Mouse (Mus musculus): ENCODE measurements around the gene Mtmr2. TPM values are rescaled to one million over a fixed set of nuclear protein-coding genes. Genes with fewer than 3 reads are reported as not detected.
A peak's percentile ranks its signal among the peaks of the same experiment; 100 is the strongest.
"Not testable (repeated sequence)": the region's sequence is repeated elsewhere in the genome, so short reads cannot be mapped to it uniquely, and the experiment has no call there.

The Mtmr2 gene
- polyA plus RNA-seq (2015; fragmentation: Nextera tagmentation; extraction: Ambion mirVana) = 61.4 and 62.7 TPM in 2 replicates

- Histone ChIP-seq H3K4me1 (ENCODE audit: control insufficient read depth, insufficient read depth, low read length) (peaks cover 9% of the 10 kb centered on the region), H3K4me2 (ENCODE audit: low read depth, low read length) (peak within 1 kb of the TSS; percentile 79), H3K9me3 (ENCODE audit: control insufficient read depth, low read length) (no peaks in the 10 kb centered on the region), H3K9ac (ENCODE audit: low read depth, low read length) (peak within 1 kb of the TSS; percentile 99), H3K4me3 (ENCODE audit: low read length) (peak within 1 kb of the TSS; percentile 98), H3K27ac (ENCODE audit: low read length) (peak within 1 kb of the TSS; percentile 95), H3K36me3 (ENCODE audit: control insufficient read depth, insufficient read depth, low read length) (no peaks in the 10 kb centered on the region), H3K27me3 (replicated peaks; ENCODE audit: control insufficient read depth, insufficient read depth, low read length) (no peaks in the 10 kb centered on the region)
- 43% methylated on average over 2 of the region's 2 CpGs for WGBS
- no peak for ATAC-seq
These were observed at the start of gene Mtmr2 for GRCm38 (mm10) chr9:13748404-13748797. Gene Mtmr2 (plus strand): TSS chr9:13748410.

DNA sequence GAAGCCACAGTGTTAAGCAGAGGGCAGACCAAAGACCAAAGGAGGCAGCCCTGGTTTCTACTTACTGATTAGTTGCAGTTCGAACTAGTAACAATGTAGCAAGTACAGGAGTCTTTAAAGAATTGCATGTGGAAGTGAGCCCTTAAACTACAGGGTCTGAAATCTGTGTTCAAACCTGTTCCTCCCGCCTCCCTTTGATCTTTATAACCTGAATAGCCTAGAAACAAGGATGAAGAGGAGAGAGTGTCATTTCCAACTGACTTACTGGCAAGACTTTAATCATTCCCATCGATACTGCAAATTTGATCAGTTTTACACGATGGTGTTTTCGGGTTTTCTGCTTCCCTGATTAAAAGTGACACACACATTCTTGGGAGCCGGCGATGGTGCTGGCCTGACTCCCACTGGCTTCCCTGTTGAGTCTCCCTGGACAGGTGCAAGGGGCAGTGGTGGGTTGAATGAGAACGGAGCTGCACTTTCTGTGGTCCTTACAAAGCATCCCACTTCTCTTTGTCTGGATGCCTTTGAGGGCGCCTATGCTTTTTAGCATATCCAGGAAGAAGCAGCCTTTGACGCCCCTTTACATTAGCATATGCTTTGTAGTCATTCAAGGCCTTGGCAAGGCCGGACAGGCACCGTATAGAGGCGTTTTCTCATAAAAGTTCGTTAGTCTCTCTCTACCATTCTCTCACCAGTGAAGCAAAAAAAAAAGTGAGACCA is 49.0 kb upstream of the Mtmr2 start:
- Histone ChIP-seq H3K4me1 (ENCODE audit: control insufficient read depth, insufficient read depth, low read length) (no peaks in the 10 kb centered on the region), H3K9ac (ENCODE audit: low read depth, low read length) (no peak overlapping the region), H3K27ac (ENCODE audit: low read length) (no peak overlapping the region), H3K27me3 (replicated peaks; ENCODE audit: control insufficient read depth, insufficient read depth, low read length) (no peaks in the 10 kb centered on the region), H3K4me3 (ENCODE audit: low read length) (no peak overlapping the region), H3K4me2 (ENCODE audit: low read depth, low read length) (no peak overlapping the region), H3K9me3 (ENCODE audit: control insufficient read depth, low read length) (no peaks in the 10 kb centered on the region), H3K36me3 (ENCODE audit: control insufficient read depth, insufficient read depth, low read length) (no peaks in the 10 kb centered on the region)
- no peak for ATAC-seq
- 56% methylated on average over 14 of the region's 14 CpGs for WGBS

- WGBS = 65% methylated on average over 5 of the region's 5 CpGs
- no peak overlapping the region for H3K9ac ChIP-seq (ENCODE audit: low read depth, low read length)
- H3K27ac ChIP-seq (ENCODE audit: low read length) = no peak overlapping the region
- H3K9me3 ChIP-seq (ENCODE audit: control insufficient read depth, low read length) = no peaks in the 10 kb centered on the region
- ATAC-seq = no peak
- no peak overlapping the region for H3K4me3 ChIP-seq (ENCODE audit: low read length)
- H3K27me3 ChIP-seq (replicated peaks; ENCODE audit: control insufficient read depth, insufficient read depth, low read length) = no peaks in the 10 kb centered on the region
- H3K4me2 ChIP-seq (ENCODE audit: low read depth, low read length) = no peak overlapping the region
- no peaks in the 10 kb centered on the region for H3K36me3 ChIP-seq (ENCODE audit: control insufficient read depth, insufficient read depth, low read length)
- no peaks in the 10 kb centered on the region for H3K4me1 ChIP-seq (ENCODE audit: control insufficient read depth, insufficient read depth, low read length)
These were observed 48.5 kb upstream of the Mtmr2 start for GRCm38 (mm10) chr9:13699781-13700116.

DNA sequence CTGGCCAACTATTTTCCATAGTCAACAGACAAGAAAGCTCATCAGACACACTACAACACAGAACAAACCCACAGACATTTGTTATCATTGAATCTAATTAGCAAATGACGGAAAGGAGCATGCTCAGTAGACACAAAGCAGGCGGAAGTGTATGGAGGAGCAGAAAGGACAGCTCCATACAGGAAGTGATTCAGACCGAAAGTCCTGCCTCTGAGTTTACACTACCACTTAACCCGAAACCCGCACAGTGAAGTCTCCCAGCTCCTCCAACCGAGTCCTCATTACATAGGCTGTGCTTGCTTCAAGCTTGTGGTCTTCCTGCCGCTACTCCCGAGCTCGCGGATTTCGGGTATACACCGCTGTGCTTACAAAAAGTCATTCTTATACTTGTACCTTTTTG is 46.4 kb upstream of the Mtmr2 start:
- Histone ChIP-seq H3K9me3 (ENCODE audit: control insufficient read depth, low read length) (no peaks in the 10 kb centered on the region), H3K27ac (ENCODE audit: low read length) (no peak overlapping the region), H3K4me3 (ENCODE audit: low read length) (no peak overlapping the region), H3K9ac (ENCODE audit: low read depth, low read length) (no peak overlapping the region), H3K36me3 (ENCODE audit: control insufficient read depth, insufficient read depth, low read length) (no peaks in the 10 kb centered on the region), H3K4me1 (ENCODE audit: control insufficient read depth, insufficient read depth, low read length) (no peaks in the 10 kb centered on the region), H3K27me3 (replicated peaks; ENCODE audit: control insufficient read depth, insufficient read depth, low read length) (no peaks in the 10 kb centered on the region), H3K4me2 (ENCODE audit: low read depth, low read length) (no peak overlapping the region)
- WGBS = 83% methylated on average over 12 of the region's 12 CpGs
- ATAC-seq = no peak

DNA sequence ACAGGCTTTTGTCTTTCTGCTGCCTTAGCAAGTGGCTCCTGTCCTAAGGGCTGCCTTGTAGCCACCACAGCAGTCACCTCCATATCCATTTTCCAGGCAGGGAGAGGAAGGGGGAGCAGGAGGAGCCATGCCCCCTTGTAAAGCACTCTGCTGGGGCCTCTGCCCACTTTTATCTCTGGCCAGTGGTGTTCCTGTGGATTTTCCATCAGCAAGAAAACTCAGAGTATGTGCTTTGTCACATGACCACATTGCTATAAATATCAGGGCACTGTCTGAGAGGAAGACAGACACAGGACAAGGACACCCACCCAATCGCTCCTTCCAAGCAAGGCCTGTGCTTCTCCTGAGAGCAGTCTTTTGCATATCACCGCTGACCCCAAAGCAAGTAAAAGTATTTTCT is 45.1 kb upstream of the Mtmr2 start:
- no peaks in the 10 kb centered on the region for H3K4me1 ChIP-seq (ENCODE audit: control insufficient read depth, insufficient read depth, low read length)
- no peak overlapping the region for H3K4me3 ChIP-seq (ENCODE audit: low read length)
- H3K9ac ChIP-seq (ENCODE audit: low read depth, low read length) = no peak overlapping the region
- no peak overlapping the region for H3K4me2 ChIP-seq (ENCODE audit: low read depth, low read length)
- WGBS = 73% methylated on average over 2 of the region's 2 CpGs
- H3K9me3 ChIP-seq (ENCODE audit: control insufficient read depth, low read length) = no peaks in the 10 kb centered on the region
- H3K36me3 ChIP-seq (ENCODE audit: control insufficient read depth, insufficient read depth, low read length) = no peaks in the 10 kb centered on the region
- ATAC-seq = 0 out of 2 replicates have a peak, but pooled peaks have one; percentile 21
- H3K27me3 ChIP-seq (replicated peaks; ENCODE audit: control insufficient read depth, insufficient read depth, low read length) = no peaks in the 10 kb centered on the region
- no peak overlapping the region for H3K27ac ChIP-seq (ENCODE audit: low read length)

DNA sequence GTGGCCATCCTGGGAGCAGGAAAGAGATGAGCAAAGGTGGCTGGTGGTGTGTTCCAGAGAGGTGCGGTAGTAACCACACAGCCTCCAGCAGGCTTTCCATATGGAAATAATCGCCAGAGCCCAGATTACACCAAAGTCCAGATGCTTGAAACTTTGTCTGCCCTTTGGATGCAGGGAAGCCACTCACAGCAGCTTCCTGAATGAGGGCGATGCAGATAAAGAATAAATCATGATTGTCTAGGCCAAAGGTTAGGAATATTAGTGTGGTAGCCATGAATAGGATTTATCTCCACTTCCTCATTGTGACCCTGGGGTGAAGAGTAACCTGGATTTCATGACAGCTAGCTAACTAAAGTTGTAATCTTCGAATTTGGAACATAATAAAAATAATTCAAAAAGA is 43.3 kb upstream of the Mtmr2 start:
- Histone ChIP-seq H3K9ac (ENCODE audit: low read depth, low read length) (no peak overlapping the region), H3K36me3 (ENCODE audit: control insufficient read depth, insufficient read depth, low read length) (no peaks in the 10 kb centered on the region), H3K4me1 (ENCODE audit: control insufficient read depth, insufficient read depth, low read length) (no peaks in the 10 kb centered on the region), H3K9me3 (ENCODE audit: control insufficient read depth, low read length) (no peaks in the 10 kb centered on the region), H3K27me3 (replicated peaks; ENCODE audit: control insufficient read depth, insufficient read depth, low read length) (no peaks in the 10 kb centered on the region), H3K27ac (ENCODE audit: low read length) (no peak overlapping the region), H3K4me2 (ENCODE audit: low read depth, low read length) (no peak overlapping the region), H3K4me3 (ENCODE audit: low read length) (no peak overlapping the region)
- peak; percentile 74 for ATAC-seq
- WGBS = 67% methylated on average over 4 of the region's 4 CpGs

- 42% methylated on average over 3 of the region's 3 CpGs for WGBS
- H3K4me2 ChIP-seq (ENCODE audit: low read depth, low read length) = no peak overlapping the region
- no peaks in the 10 kb centered on the region for H3K4me1 ChIP-seq (ENCODE audit: control insufficient read depth, insufficient read depth, low read length)
- no peaks in the 10 kb centered on the region for H3K27me3 ChIP-seq (replicated peaks; ENCODE audit: control insufficient read depth, insufficient read depth, low read length)
- H3K9ac ChIP-seq (ENCODE audit: low read depth, low read length) = no peak overlapping the region
- H3K36me3 ChIP-seq (ENCODE audit: control insufficient read depth, insufficient read depth, low read length) = no peaks in the 10 kb centered on the region
- H3K4me3 ChIP-seq (ENCODE audit: low read length) = no peak overlapping the region
- no peak for ATAC-seq
- H3K9me3 ChIP-seq (ENCODE audit: control insufficient read depth, low read length) = no peaks in the 10 kb centered on the region
- H3K27ac ChIP-seq (ENCODE audit: low read length) = no peak overlapping the region
These were observed 41.1 kb upstream of the Mtmr2 start for GRCm38 (mm10) chr9:13707066-13707555.

DNA sequence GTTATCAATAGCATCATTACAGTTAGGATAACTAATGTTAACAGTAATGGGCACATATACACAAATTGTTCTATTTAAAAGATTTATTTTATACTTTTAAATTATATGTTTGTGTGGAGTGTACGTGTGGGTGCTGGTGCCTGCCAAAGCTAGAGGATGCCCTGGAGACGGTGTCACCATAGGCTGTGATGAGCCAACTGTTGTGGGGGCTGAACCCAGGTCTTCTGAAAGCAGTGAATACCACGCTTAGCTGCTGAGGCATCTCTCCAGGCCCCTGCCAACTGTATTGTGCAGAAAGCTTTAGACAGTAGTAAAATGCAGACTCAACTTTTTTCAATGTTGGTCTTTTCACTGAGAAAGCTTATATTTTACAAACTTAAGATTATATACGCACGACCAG is 38.8 kb upstream of the Mtmr2 start:
- Histone ChIP-seq H3K9me3 (ENCODE audit: control insufficient read depth, low read length) (no peaks in the 10 kb centered on the region), H3K4me1 (ENCODE audit: control insufficient read depth, insufficient read depth, low read length) (no peaks in the 10 kb centered on the region), H3K4me2 (ENCODE audit: low read depth, low read length) (no peak overlapping the region), H3K27me3 (replicated peaks; ENCODE audit: control insufficient read depth, insufficient read depth, low read length) (no peaks in the 10 kb centered on the region), H3K9ac (ENCODE audit: low read depth, low read length) (no peak overlapping the region), H3K36me3 (ENCODE audit: control insufficient read depth, insufficient read depth, low read length) (no peaks in the 10 kb centered on the region), H3K4me3 (ENCODE audit: low read length) (no peak overlapping the region), H3K27ac (ENCODE audit: low read length) (no peak overlapping the region)
- ATAC-seq = no peak
- WGBS = 81% methylated on average over 5 of the region's 5 CpGs

DNA sequence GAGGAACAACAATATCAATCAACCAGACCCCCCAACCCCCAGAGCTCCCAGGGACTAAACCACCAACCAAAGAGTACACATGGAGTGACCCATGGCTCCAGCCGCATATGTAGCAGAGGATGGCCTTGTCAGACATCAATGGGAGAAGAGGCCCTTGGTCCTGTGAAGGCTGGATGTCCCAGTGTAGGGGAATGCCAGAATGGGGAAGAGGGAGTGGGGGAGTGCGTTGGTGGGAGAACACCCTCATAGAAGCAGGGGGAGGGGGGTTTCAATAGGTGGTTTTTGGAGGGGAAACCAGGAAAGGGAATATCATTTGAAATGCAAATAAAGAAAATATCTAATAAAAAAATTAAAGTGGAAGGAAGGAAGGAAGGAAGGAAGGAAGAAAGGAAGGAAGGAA is 32.3 kb upstream of the Mtmr2 start:
- not testable (repeated sequence) for ATAC-seq
- WGBS = 77% methylated on average over 2 of the region's 2 CpGs

More for the DNA sequence above, 32.3 kb upstream of the Mtmr2 start:
- H3K4me1 ChIP-seq (ENCODE audit: control insufficient read depth, insufficient read depth, low read length); H3K4me2 ChIP-seq (ENCODE audit: low read depth, low read length); H3K36me3 ChIP-seq (ENCODE audit: control insufficient read depth, insufficient read depth, low read length); H3K27ac ChIP-seq (ENCODE audit: low read length); H3K9ac ChIP-seq (ENCODE audit: low read depth, low read length); H3K9me3 ChIP-seq (ENCODE audit: control insufficient read depth, low read length); H3K27me3 ChIP-seq (replicated peaks; ENCODE audit: control insufficient read depth, insufficient read depth, low read length); H3K4me3 ChIP-seq (ENCODE audit: low read length): not testable (repeated sequence)

All from intestine, embryonic 16.5 days (tissue).